Mouse (Mus musculus) spleen, adult 2 months (tissue): ENCODE data around the gene Epn1. TPM values are rescaled to one million over a fixed set of nuclear protein-coding genes. Genes with fewer than 3 reads are reported as not detected.
"Not testable (repeated sequence)": the region's sequence is repeated elsewhere in the genome, so short reads cannot be mapped to it uniquely, and the experiment has no call there.

Experiments used
- DNase-seq, 2 experiments: peaks; one replicate each; pipeline versions ENCODE4 v3.0.0 to v3.0.0-alpha.2; 2012 to 2021; ENCODE audit warnings: low spot score in 2 of 2, low read depth in 1 of 2
- H3K27ac ChIP-seq: fragments of 200-500 bp; 2 replicates; pipeline ENCODE4 v1.5.1; 2012; ENCODE audit warnings: low read length, inconsistent platforms; ENCODE audit not compliant: insufficient read depth
- H3K27me3 ChIP-seq: fragments of 200-500 bp; 2 replicates; pipeline ENCODE4 v1.6.1; 2012; ENCODE audit warnings: mild to moderate bottlenecking, moderate library complexity, low read length, inconsistent platforms; ENCODE audit not compliant: control insufficient read depth, insufficient read depth
- H3K36me3 ChIP-seq: fragments of 200-500 bp; 2 replicates; pipeline ENCODE4 v1.6.1; 2012; ENCODE audit warnings: mild to moderate bottlenecking, low read length, inconsistent platforms; ENCODE audit not compliant: control insufficient read depth, insufficient read depth
- H3K4me1 ChIP-seq: fragments of 200-500 bp; 2 replicates; pipeline ENCODE4 v1.6.1; 2011; ENCODE audit warnings: inconsistent platforms; ENCODE audit not compliant: control insufficient read depth, insufficient read depth, insufficient read length
- H3K4me3 ChIP-seq: fragments of 200-500 bp; 2 replicates; pipeline ENCODE4 v1.5.1; 2011; ENCODE audit warnings: mild to moderate bottlenecking, inconsistent platforms; ENCODE audit not compliant: insufficient read depth, insufficient read length; ENCODE audit errors: extremely low read depth
- CTCF ChIP-seq: fragments of 200-500 bp; IDR thresholded peaks from 2 replicates; pipeline ENCODE4 v1.5.1; 2011; ENCODE audit warnings: mild to moderate bottlenecking, inconsistent platforms; ENCODE audit not compliant: insufficient read depth, insufficient read length, insufficient replicate concordance; ENCODE audit errors: extremely low read depth
- POLR2A ChIP-seq: fragments of 200-500 bp; IDR thresholded peaks from 2 replicates; pipeline ENCODE4 v1.6.1; 2011; ENCODE audit warnings: low read depth, low read length, inconsistent platforms
- WGBS: fragments of 180-500 bp; shearing (Covaris S2); methylation state at CpG from one replicate; pipeline ENCODE4 v1.1.7; 2018; 5-methylcytosine and 5-hydroxymethylcytosine counted together
- polyA plus RNA-seq: library from polyadenylated mRNA; depleted of rRNA; stranded (reverse); fragments of >200 nt; gene quantifications from 2 replicates; pipeline ENCODE4 v1.2.3, GENCODE M21; 2012

Epn1 gene
- polyA plus RNA-seq, 1 experiment, result 196 TPM

GRCm38 (mm10) chr7:5062360-5063001 is 17.6 kb upstream of the Epn1 start:
- peak overlapping the region; percentile 96 for H3K27ac ChIP-seq
- TF ChIP-seq CTCF, result no peak
- TF ChIP-seq POLR2A, result no peak
- H3K27me3 ChIP-seq, result no peaks in the 10 kb centered on the region
- H3K4me1 ChIP-seq, result peaks cover 8% of the 10 kb centered on the region; the same call in 1 of the 2 replicates
- peaks cover 12% of the 10 kb centered on the region for H3K36me3 ChIP-seq
- under 1% methylated on average over 47 of the region's 51 CpGs for WGBS
- DNase-seq, result peak; percentile 59 to 82
- peak overlapping the region; percentile 84 for H3K4me3 ChIP-seq

DNA sequence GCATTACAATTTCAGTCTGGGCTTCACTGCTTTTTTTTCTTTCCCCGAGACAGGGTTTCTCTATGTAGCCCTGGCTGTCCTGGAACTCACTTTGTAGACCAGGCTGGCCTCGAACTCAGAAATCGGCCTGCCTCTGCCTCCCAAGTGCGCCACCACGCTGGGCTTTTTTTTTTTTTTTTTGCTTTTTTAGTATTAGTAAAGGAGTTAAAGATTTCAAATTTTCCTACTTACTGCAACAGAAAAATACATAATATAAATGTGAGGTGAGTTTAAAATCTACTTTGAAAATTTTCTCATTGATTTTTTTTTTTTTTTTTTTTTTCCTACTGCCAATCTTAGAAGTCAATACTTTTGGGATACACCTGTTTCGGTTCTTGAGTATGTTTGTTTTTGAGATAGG is 15.1 kb upstream of the Epn1 start:
- no peak overlapping the region for H3K4me3 ChIP-seq
- no peaks in the 10 kb centered on the region for H3K27me3 ChIP-seq
- TF ChIP-seq CTCF (no peak), POLR2A (no peak)
- H3K36me3 ChIP-seq, result peaks cover 32% of the 10 kb centered on the region
- H3K4me1 ChIP-seq, result peaks cover 8% of the 10 kb centered on the region; the same call in 1 of the 2 replicates
- DNase-seq, result no peak
- WGBS, result 82% methylated on average over 6 of the region's 6 CpGs
- no peak overlapping the region for H3K27ac ChIP-seq

DNA sequence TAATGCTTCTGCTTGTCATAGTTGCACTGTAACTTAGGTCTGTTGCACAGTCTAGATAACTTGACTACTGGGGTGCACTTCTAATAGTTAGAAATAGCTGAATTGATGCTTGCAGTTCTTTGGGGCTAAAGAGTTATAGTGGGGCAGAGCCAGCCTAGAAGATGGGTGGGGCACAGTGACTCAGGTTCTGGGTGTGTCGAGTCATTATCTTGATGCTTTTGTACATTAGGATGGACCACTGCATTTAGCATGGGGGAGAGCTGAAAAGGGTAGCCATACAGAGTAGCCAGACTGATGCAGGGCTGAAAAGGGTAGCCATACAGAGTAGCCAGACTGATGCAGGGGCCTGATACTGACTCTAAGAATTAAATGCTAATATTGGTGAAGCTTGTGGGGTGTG is 6.4 kb upstream of the Epn1 start:
- Histone ChIP-seq H3K27me3 (no peaks in the 10 kb centered on the region), H3K27ac (no peak overlapping the region), H3K36me3 (peaks cover 77% of the 10 kb centered on the region), H3K4me3 (no peak overlapping the region), H3K4me1 (no peaks in the 10 kb centered on the region)
- DNase-seq, result no peak
- TF ChIP-seq CTCF (no peak), POLR2A (no peak)
- 68% methylated on average over 1 of the region's 1 CpGs for WGBS

- Histone ChIP-seq H3K4me3 (no peak overlapping the region), H3K36me3 (peaks cover 66% of the 10 kb centered on the region), H3K4me1 (no peaks in the 10 kb centered on the region; the same call in 1 of the 2 replicates), H3K27ac (no peak overlapping the region), H3K27me3 (no peaks in the 10 kb centered on the region)
- WGBS, result 93% methylated on average over 5 of the region's 5 CpGs
- no peak for TF ChIP-seq POLR2A
- DNase-seq, result no peak
Measured at GRCm38 (mm10) chr7:5074984-5075383, 5.1 kb upstream of the Epn1 start.

DNA sequence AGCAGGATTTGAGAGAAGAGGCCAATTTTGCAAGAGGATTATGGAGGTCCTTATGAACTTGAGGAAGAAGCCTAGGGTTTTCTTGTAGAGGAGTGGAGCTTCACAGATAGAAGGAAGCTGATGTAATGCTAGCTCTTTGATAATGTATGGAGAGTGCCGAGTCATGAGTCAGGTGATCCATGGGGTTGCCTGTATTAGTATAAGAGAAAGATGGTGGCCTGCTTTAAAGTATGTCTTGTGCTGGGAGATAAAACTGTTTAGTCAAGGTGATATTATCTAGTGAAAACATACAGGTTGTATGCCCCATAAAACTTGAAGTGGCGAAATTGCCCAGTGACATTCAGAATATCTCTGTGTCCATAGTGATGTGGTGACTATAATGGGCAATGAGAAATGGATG is 3.1 kb upstream of the Epn1 start:
- 86% methylated on average over 2 of the region's 2 CpGs for WGBS
- no peak for TF ChIP-seq CTCF
- no peak for TF ChIP-seq POLR2A
- H3K27ac ChIP-seq, result no peak overlapping the region
- H3K27me3 ChIP-seq, result no peaks in the 10 kb centered on the region
- no peak for DNase-seq
- H3K4me1 ChIP-seq, result peaks cover 7% of the 10 kb centered on the region; the same call in 1 of the 2 replicates
- H3K36me3 ChIP-seq, result peaks cover 49% of the 10 kb centered on the region
- H3K4me3 ChIP-seq, result no peak overlapping the region

DNA sequence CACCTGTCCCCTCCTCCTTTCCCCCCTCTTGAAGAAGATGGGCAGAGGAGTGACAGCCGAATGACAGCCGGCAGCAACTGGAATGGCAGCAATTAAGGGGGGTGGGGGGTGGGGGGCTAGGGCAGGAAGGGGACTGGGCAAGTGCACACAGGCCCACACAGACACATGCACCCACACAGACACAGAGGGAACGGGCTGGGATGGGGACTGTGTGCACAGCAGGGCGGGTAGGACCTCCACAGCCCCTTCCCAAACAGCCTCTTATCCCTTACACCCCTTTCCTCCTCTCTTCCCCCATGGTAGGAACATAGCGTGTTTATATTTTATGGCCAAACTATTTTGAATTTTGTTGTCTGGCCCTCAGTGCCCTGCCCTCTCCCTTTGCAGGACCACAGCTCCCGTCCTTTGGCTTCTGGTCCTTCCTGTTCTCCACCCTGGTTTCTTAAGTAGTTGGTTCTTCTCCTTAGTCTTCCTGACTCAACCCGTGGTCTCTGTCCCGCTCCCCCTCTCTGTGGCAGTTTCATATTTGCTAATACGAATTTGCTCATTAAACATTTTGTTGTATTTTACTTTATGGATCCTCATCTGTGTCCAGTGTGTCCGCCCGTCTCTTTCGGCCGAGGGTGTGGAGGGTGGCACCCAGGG is 548 bp upstream of the Epn1 start:
- DNase-seq, H3K27me3 ChIP-seq: not testable (repeated sequence)
- peaks cover 19% of the 10 kb centered on the region; the same call in 1 of the 2 replicates for H3K4me1 ChIP-seq
- H3K4me3 ChIP-seq, result peak overlapping the region; percentile 90
- H3K27ac ChIP-seq, result peak overlapping the region; percentile 76
- peaks cover 29% of the 10 kb centered on the region for H3K36me3 ChIP-seq
- WGBS, result 55% methylated on average over 10 of the region's 13 CpGs

GRCm38 (mm10) chr7:5080815-5081214 is 780 bp downstream of the Epn1 start:
- peaks cover 23% of the 10 kb centered on the region; the same call in 1 of the 2 replicates for H3K4me1 ChIP-seq
- no peak for TF ChIP-seq POLR2A
- TF ChIP-seq CTCF, result no peak
- H3K4me3 ChIP-seq, result peak overlapping the region; percentile 90
- H3K36me3 ChIP-seq, result peaks cover 23% of the 10 kb centered on the region
- H3K27ac ChIP-seq, result peak overlapping the region; percentile 90
- no peak for DNase-seq
- no peaks in the 10 kb centered on the region for H3K27me3 ChIP-seq
- WGBS, result 14% methylated on average over 6 of the region's 6 CpGs
